Mouse (Mus musculus) gastrocnemius, postnatal 10 days (tissue): ENCODE results near the gene Pou4f1. TPM values are rescaled to one million over a fixed set of nuclear protein-coding genes. Genes with fewer than 3 reads are reported as not detected.
"Not testable (repeated sequence)": the region's sequence is repeated elsewhere in the genome, so short reads cannot be mapped to it uniquely, and the experiment has no call there.

Experiments
- DNase-seq: peaks from one replicate; pipeline ENCODE4 v3.0.0; 2021; ENCODE audit warnings: mixed read lengths
- long read RNA-seq, 2 experiments: library from polyadenylated mRNA; stranded (forward); transcript quantifications; one replicate each; pipeline ENCODE4 v2.0.0; 2021
- total RNA-seq, 2 experiments: library from RNA; stranded (reverse); gene quantifications; 2 replicates each; pipeline ENCODE4 v1.2.3; 2021

The Pou4f1 gene
- total RNA-seq, result 1 to 10 TPM; 1.6 to 2.1 TPM
- long read RNA-seq, experiment 1, result 0 reads
- long read RNA-seq, experiment 2, partial matches to known transcripts, result 0 of 2 reads
- long read RNA-seq, experiment 2, other reads (novel, unspliced or antisense), result 2 of 2 reads

GRCm38 (mm10) chr14:104467966-104468622 lies at the start of gene Pou4f1:
Pou4f1 (minus strand) TSS chr14:104467999.
- DNase-seq, result peak; percentile 74

- no peak for DNase-seq
Measured at GRCm38 (mm10) chr14:104511664-104512063, 43.9 kb upstream of the Pou4f1 start.

DNA sequence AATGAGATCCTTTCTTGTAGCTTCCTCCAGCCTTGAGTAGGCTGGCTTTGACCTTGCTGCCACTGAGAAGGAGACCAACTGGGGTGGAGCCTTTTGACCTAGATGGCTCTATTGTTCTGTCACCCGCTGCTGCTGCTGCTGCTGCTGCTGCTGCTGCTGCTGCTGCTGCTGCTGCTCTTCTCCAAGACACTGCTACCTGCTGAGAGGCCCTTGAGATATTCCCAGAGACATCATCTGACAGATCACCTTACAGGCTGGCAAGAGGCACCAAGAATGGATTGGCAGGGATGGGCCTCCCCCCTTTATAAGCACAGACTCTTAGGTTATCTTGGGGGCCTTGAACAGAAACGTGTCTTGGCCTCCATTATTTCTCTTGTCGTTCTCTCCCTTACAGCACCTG lies 35.0 kb upstream of the Pou4f1 start:
- not testable (repeated sequence) for DNase-seq

DNA sequence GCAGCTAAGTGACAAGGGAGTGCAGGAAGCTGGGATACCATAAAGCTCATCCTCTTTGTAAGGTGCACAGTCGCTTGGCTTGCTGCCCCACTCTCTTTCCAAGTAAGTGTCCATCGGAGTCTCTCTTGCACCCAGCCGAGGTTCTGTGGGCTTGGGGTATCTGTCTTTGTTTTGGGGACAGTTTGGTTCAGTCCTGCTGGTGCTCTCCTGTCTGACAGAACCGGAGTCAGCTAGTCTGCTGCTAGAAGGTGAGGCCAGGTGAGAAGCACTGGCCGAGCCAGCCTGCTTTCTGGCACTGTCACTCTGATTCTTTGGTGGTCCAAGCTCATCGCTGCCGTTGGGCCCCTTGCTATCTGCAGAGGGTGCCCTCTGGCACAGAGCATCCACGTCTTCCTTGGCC lies 12.0 kb upstream of the Pou4f1 start:
- DNase-seq, result no peak

- DNase-seq, result no peak
Measured at GRCm38 (mm10) chr14:104478593-104478992, 10.8 kb upstream of the Pou4f1 start.

- DNase-seq, result no peak
Measured at GRCm38 (mm10) chr14:104477616-104478015, 9.8 kb upstream of the Pou4f1 start.

DNA sequence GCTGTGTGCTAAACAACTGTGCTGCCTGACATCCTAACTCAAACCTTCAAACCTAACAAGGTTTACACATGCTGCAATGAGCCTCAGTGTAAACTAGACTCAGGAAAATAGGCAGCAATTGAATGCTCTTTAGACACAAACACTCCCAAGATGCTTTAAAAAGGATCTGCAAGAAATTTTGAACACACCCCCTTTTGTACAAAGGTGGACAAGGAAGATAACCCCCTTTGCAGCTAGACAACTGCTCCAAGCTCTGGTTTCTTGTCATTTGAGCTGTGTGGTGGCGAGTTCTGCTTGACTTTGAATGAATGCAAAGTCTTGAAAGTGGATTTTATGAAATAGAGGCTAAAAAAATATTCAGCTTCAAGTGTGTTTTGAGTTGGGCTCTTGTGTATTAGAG lies 7.6 kb upstream of the Pou4f1 start:
- DNase-seq, result no peak

- no peak for DNase-seq
Measured at GRCm38 (mm10) chr14:104468623-104468970, 798 bp upstream of the Pou4f1 start.

- peak; percentile 38 for DNase-seq
Measured at GRCm38 (mm10) chr14:104467133-104467965, 450 bp downstream of the Pou4f1 start.

GRCm38 (mm10) chr14:104466557-104466956 lies 1.2 kb downstream of the Pou4f1 start:
- DNase-seq, result no peak

DNA sequence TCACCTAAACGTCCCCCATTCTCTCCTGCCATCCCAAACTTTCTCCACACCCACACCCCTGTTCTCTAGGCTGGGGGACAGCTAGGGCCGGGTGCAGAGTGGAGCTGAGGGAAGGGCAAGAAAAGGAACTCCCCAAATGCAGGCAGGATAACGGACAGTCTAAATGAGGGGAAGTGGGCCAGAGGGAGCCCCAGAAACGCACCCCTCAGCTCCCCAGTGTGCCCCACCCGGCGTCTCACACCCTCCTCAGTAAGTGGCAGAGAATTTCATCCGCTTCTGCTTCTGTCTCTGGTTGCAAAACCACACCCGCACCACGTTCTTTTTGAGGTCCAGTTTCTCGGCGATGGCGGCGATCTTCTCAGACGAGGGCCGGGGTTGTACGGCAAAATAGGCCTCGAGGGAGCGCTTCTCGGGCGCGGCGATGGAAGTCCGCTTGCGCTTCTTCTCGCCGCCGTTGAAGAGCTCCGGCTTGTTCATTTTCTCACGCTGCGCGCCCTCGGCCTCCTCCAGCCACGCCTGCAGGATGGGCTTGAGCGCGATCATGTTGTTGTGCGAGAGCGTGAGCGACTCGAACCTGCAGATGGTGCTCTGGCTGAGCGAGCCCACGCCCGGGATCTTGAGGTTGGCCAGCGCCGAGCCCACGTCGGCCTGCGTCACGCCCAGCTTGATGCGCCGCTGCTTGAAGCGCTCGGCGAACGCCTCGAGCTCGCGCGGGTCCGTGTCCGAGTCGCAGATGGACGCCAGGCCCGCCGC lies 2.1 kb downstream of the Pou4f1 start:
- DNase-seq, result peak; percentile 26

DNA sequence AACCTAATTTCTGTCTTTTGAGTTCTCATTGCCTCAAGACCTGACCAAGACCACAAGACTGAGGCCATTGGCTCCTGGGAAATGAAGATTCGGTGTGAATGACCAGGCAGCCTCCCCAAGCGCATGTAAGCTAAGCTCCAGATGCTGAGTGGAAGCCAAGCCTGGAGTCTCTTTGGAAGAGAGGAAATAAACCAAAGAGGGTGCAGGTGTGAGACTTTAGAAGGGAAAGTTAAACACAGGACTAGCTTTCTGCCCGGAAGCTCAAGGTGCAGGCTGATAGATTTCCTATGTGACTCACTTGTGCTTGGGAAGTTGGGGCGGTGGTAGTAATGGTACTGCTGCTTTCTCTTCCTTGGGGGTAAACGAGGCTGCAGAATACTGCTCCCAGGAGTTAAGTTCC lies 3.0 kb downstream of the Pou4f1 start:
- no peak for DNase-seq

GRCm38 (mm10) chr14:104463631-104464250 lies 4.1 kb downstream of the Pou4f1 start:
- DNase-seq, result no peak

DNA sequence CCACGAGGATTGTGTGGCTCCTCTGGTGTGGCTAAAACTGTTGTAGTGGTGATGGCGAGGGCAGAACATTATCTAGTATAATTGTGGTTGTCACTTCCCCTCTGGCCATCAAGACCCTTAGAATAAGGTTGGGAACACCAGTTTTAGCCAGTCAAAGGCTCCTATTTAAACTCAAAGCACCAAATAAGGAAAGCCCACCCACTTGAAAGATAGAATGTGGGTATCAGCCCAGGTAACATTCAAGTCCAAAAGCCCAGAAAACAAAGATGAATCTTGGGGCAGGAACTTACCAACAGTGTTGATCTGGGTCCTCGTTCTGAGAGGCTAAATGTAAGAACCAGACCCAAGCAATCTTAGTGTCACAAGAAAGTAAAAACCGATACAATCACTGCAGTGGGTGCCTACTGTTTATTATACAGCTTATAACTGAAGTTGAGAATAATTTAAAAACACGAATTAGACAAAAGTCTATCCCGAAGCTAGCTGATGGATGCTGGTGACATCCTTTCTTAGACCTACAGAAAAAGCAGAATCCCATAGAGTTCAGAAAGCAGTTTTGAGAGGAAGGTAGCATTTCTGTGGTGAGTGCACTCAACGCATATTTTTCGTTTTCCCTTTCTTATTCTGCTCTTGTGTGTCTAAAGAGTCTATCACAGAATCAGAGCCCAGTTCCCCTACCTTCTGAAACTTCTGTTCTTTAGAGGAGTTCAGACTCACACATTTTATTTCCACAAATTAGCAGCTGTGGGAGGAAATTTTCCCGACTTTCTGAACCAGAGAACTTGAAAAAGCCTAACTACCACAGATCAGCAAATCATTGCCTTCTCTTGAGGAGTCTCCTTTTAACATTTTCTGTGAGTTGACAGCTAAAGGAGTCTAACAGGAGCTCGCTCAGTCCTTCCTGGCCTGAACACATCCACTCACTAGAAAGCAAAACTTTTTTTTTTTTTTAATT lies 6.2 kb downstream of the Pou4f1 start:
- DNase-seq, result no peak

DNA sequence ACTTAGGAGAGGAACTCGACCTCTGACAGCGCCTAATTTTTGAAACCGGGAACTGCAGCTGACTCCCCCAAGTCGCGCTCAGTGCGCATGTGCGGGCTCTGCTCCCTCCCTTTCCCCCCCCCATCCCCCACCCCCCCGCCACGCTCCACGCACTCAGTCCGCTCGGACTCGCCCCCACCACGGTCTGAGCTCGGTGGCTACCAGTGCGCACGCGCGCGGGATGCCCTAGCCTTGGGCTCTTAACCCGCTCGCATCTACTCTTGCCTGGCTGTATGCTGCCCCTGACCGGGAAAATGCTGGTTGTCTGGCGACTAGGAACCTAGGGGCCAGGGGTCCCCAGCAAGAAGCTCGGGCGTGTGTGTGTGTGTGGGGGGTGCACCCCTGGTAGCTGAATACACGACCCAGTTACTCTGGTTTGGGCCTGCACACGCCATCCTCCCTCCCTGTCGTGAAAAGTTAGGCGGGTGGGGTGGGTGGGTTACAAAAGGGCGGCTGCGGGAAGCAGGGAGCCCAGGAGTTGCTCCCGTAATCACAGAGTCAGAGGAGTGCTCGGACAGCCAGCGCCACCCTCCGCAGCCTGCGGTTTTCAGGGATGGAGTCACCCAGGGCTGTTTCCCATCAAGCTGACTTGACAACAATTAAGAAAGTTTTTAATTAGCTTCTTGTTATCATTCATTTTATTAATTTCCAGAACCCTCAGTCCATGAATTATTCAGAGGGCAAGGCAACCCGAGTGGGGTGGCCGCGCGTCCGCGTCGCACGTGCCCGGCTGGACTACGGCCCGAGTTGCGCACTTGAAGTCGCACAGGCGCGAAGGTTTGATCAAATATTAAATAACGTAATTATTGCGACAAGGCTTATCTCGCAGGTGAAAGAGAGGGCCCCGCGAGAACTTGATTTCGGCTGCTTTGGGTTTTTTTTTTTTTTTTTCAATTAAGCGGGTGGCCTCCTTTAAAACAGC lies 7.2 kb downstream of the Pou4f1 start:
- no peak for DNase-seq

DNA sequence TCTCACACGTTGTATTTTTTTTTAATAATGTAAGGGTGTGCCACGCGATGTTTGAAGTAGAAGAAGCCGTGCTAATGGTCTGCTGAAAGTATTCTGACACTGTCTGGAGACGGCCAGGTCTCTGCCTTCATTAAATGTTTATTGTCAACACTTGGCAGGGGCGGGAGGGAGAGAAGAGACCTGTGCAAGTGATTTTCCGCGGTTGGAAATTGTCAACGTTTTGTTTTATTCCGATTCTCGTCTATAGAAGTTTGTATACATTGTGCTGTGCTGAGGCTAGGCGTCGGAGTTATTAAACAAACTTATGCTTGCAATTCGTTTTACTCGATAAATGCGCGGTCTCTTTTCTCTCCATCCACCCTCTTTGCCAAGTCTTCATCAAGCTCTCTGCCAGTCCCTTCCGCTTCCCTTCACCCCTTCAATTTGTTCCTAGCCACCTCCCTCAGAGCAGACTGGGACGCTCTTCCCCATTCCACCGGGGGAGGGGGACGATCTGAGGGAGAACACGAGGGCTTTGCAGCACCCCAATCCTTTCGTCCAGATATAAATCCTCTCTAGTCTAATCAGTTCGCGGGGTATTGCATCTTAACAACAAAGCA lies 8.2 kb downstream of the Pou4f1 start:
- no peak for DNase-seq

GRCm38 (mm10) chr14:104458728-104459512 lies 8.9 kb downstream of the Pou4f1 start:
- DNase-seq, result no peak

- no peak for DNase-seq
Measured at GRCm38 (mm10) chr14:104457966-104458710, 9.7 kb downstream of the Pou4f1 start.
